Mouse (Mus musculus) thymus, adult 2 months (tissue): ENCODE results near the gene Abca9. TPM values are rescaled to one million over a fixed set of nuclear protein-coding genes. Genes with fewer than 3 reads are reported as not detected.

ENCODE experiments used
- DNase-seq: peaks from one replicate; pipeline ENCODE4 v3.0.0; 2021
- H3K27ac ChIP-seq: fragments of 200-500 bp; 2 replicates; pipeline ENCODE4 v1.5.1; 2012; ENCODE audit warnings: low read length, control low read depth; ENCODE audit not compliant: control insufficient read depth, insufficient read depth
- H3K27me3 ChIP-seq: fragments of 200-500 bp; 2 replicates; pipeline ENCODE4 v1.6.1; 2012; ENCODE audit warnings: mild to moderate bottlenecking, low read length, moderate library complexity, mixed read lengths; ENCODE audit not compliant: control insufficient read depth, insufficient read depth
- H3K36me3 ChIP-seq: fragments of 200-500 bp; 2 replicates; pipeline ENCODE4 v1.6.1; 2012; ENCODE audit warnings: mild to moderate bottlenecking, low read length, moderate library complexity; ENCODE audit not compliant: control insufficient read depth, insufficient read depth
- H3K4me1 ChIP-seq: fragments of 200-500 bp; replicated peaks from 2 replicates; pipeline ENCODE4 v1.6.1; 2012; ENCODE audit warnings: low read length; ENCODE audit not compliant: control insufficient read depth, insufficient read depth
- H3K4me3 ChIP-seq: fragments of 200-500 bp; 2 replicates; pipeline ENCODE4 v1.5.1; 2012; ENCODE audit warnings: mild to moderate bottlenecking, low read length, control low read depth, moderate library complexity; ENCODE audit not compliant: control insufficient read depth, insufficient read depth
- CTCF ChIP-seq: fragments of 200-500 bp; IDR thresholded peaks from 2 replicates; pipeline ENCODE4 v1.5.1; 2012; ENCODE audit warnings: mild to moderate bottlenecking, control low read depth, low read length, moderate library complexity, borderline replicate concordance; ENCODE audit not compliant: control insufficient read depth, poor library complexity, insufficient read depth; ENCODE audit errors: extremely low read depth
- POLR2A ChIP-seq: fragments of 200-500 bp; IDR thresholded peaks from 2 replicates; pipeline ENCODE4 v1.6.1; 2012; ENCODE audit warnings: mild to moderate bottlenecking, low read length, control low read depth, moderate library complexity; ENCODE audit not compliant: control insufficient read depth, poor library complexity, insufficient read depth; ENCODE audit errors: extremely low read depth
- WGBS: fragments of 180-500 bp; shearing (Covaris S2); methylation state at CpG from one replicate; pipeline ENCODE4 v1.1.7; 2018; 5-methylcytosine and 5-hydroxymethylcytosine counted together
- polyA plus RNA-seq: library from polyadenylated mRNA; depleted of rRNA; stranded (reverse); fragments of >200 nt; gene quantifications from 2 replicates; pipeline ENCODE4 v1.2.3, GENCODE M21; 2012

The Abca9 gene
- polyA plus RNA-seq, 1 experiment, result 1.00 TPM

- DNase-seq, result no peak
- 97% methylated on average over 3 of the region's 3 CpGs for WGBS
Measured at GRCm38 (mm10) chr11:110171212-110171611, 3.2 kb upstream of the Abca9 start.

DNA sequence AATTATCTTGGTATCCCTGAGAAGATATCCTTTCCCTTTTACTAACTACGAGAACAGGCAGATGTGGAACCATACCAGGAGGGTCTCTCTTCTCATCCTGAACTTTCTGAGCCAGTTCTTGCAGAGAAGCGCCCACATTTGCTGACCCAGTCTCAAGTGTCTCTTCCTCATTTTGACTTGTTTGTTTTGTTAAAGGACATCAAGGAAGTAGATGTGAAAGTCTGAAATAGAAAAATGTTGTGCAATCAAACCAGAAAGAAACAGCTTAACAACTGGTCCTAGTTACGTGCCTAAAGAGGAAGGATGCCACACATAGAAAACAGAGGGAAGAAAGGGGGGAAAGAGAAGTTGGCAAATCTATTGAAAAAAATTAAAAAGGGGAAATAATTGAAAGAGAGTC lies 2.2 kb downstream of the Abca9 start:
- H3K4me3 ChIP-seq, result no peak overlapping the region
- TF ChIP-seq POLR2A (no peak), CTCF (no peak)
- H3K36me3 ChIP-seq, result no peaks in the 10 kb centered on the region
- no peaks in the 10 kb centered on the region for H3K4me1 ChIP-seq
- WGBS, result 27% methylated on average over 3 of the region's 3 CpGs
- DNase-seq, result no peak
- no peak overlapping the region for H3K27ac ChIP-seq
- H3K27me3 ChIP-seq, result no peaks in the 10 kb centered on the region

More at GRCm38 (mm10) chr11:110171212-110171611, 3.2 kb upstream of the Abca9 start:
- no peak for TF ChIP-seq POLR2A
- no peak for TF ChIP-seq CTCF
- H3K27ac ChIP-seq, result no peak overlapping the region
- no peaks in the 10 kb centered on the region for H3K36me3 ChIP-seq
- no peaks in the 10 kb centered on the region for H3K27me3 ChIP-seq
- H3K4me3 ChIP-seq, result no peak overlapping the region
- no peaks in the 10 kb centered on the region for H3K4me1 ChIP-seq

GRCm38 (mm10) chr11:110165409-110165808 lies 2.6 kb downstream of the Abca9 start:
- Histone ChIP-seq H3K36me3 (no peaks in the 10 kb centered on the region), H3K27me3 (no peaks in the 10 kb centered on the region), H3K4me3 (no peak overlapping the region), H3K27ac (no peak overlapping the region), H3K4me1 (no peaks in the 10 kb centered on the region)
- TF ChIP-seq POLR2A (no peak), CTCF (no peak)
- no peak for DNase-seq

- TF ChIP-seq CTCF (no peak), POLR2A (no peak)
- Histone ChIP-seq H3K27me3 (no peaks in the 10 kb centered on the region), H3K4me3 (no peak overlapping the region), H3K27ac (no peak overlapping the region), H3K4me1 (no peaks in the 10 kb centered on the region), H3K36me3 (no peaks in the 10 kb centered on the region)
- 77% methylated on average over 6 of the region's 6 CpGs for WGBS
- no peak for DNase-seq
Measured at GRCm38 (mm10) chr11:110157059-110157458, 10.9 kb downstream of the Abca9 start.

DNA sequence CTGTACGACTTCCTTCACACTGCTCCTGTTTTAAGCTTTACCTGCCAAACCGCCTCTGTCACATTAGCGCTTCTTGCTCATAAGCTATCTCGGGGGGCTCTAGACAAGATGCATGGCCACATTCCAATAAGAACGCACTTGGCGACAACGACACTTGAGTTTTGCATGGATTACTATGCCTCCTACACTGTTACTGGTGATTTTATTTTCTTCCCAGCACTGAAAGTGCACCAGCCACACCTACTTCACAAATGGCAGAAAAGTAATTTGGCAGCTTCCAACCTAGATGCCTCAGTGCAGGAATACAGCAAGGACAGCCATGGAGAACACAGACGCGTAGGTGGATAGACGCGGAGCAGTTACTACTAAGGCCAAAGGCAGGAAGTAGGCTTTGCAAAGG lies 12.0 kb downstream of the Abca9 start:
- 98% methylated on average over 11 of the region's 11 CpGs for WGBS
- Histone ChIP-seq H3K36me3 (no peaks in the 10 kb centered on the region), H3K4me1 (no peaks in the 10 kb centered on the region), H3K27me3 (no peaks in the 10 kb centered on the region), H3K4me3 (no peak overlapping the region), H3K27ac (no peak overlapping the region)
- TF ChIP-seq POLR2A (no peak), CTCF (no peak)
- no peak for DNase-seq

- no peak for DNase-seq
- Histone ChIP-seq H3K4me3 (no peak overlapping the region), H3K27ac (no peak overlapping the region), H3K27me3 (no peaks in the 10 kb centered on the region), H3K4me1 (no peaks in the 10 kb centered on the region), H3K36me3 (no peaks in the 10 kb centered on the region)
- TF ChIP-seq POLR2A, result no peak
- TF ChIP-seq CTCF, result no peak
- WGBS, result 97% methylated on average over 5 of the region's 5 CpGs
Measured at GRCm38 (mm10) chr11:110147640-110148039, 20.4 kb downstream of the Abca9 start.

- H3K27ac ChIP-seq, result no peak overlapping the region
- no peak for DNase-seq
- WGBS, result 91% methylated on average over 11 of the region's 11 CpGs
- H3K36me3 ChIP-seq, result no peaks in the 10 kb centered on the region
- no peak for TF ChIP-seq CTCF
- no peak for TF ChIP-seq POLR2A
- no peak overlapping the region for H3K4me3 ChIP-seq
- H3K27me3 ChIP-seq, result no peaks in the 10 kb centered on the region
- H3K4me1 ChIP-seq, result no peaks in the 10 kb centered on the region
Measured at GRCm38 (mm10) chr11:110145421-110145820, 22.6 kb downstream of the Abca9 start.
